Mouse (Mus musculus) layer of hippocampus, postnatal 36 days (tissue): Measurements from ENCODE around the gene Gm13285. TPM values are rescaled to one million over a fixed set of nuclear protein-coding genes. Genes with fewer than 3 reads are reported as not detected.
"Not testable (repeated sequence)": the region's sequence is repeated elsewhere in the genome, so short reads cannot be mapped to it uniquely, and the experiment has no call there.

Source experiments
- DNase-seq, 2 experiments: peaks; one replicate each; pipeline ENCODE4 v3.0.0; 2022
- total RNA-seq, 2 experiments: library from RNA; stranded (reverse); gene quantifications; 2 replicates each; pipeline ENCODE4 v1.2.3; 2021

The Gm13285 gene
- total RNA-seq, 2 experiments from 2014 or later: not detected

DNA sequence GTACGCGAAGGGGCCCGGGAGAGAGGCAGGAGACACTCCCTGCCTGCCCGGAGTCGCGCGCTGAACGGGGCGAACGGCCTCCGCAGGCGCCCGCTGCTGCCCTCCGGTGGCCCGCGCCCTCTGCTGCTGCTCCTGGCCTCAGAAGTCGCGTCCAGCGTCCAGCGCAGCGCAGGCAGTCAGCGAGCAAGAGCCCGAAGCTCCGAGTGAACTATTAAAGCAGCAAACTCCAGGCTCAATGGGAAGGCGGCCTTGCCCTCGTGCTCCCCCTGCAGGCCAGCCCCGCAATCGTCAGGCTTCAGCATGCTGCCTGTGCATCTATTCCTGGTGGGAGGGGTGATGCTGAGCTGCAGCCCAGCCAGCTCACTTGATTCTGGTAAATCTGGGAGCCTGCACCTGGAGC lies 2.4 kb upstream of the Gm13285 start, which contains the start of gene Gm13279:
Gm13279 (plus strand) TSS at position 301 of the 400 bp plus-strand sequence.
- not testable (repeated sequence) for DNase-seq

DNA sequence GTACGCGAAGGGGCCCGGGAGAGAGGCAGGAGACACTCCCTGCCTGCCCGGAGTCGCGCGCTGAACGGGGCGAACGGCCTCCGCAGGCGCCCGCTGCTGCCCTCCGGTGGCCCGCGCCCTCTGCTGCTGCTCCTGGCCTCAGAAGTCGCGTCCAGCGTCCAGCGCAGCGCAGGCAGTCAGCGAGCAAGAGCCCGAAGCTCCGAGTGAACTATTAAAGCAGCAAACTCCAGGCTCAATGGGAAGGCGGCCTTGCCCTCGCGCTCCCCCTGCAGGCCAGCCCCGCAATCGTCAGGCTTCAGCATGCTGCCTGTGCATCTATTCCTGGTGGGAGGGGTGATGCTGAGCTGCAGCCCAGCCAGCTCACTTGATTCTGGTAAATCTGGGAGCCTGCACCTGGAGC lies 3.5 kb downstream of the Gm13285 start, which contains the start of gene Gm13287:
Gm13287 (plus strand) TSS at position 301 of the 400 bp plus-strand sequence.
- not testable (repeated sequence) for DNase-seq

DNA sequence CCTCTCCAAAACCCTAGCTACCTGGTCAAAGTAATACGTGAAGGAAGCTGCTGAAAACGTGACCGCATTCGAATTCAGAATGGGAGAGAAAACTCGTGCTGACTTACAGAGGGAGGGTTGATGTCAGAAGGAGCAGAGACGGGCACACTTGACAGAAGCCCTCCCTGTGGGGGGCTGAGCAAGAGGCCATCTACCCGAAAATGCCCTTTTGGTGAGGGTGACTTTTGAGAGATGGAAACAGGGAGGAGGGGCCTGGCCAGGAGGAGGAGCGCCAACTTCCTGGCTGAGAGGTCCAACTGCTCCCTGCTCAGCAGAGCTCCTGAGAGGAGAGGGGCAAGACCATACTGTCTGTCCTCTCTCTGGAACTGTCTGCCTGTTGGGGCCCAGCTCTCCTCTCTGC lies 5.8 kb downstream of the Gm13285 start, which contains the start of gene Gm13288:
Gm13288 (plus strand) TSS at position 301 of the 400 bp plus-strand sequence.
- not testable (repeated sequence) for DNase-seq

DNA sequence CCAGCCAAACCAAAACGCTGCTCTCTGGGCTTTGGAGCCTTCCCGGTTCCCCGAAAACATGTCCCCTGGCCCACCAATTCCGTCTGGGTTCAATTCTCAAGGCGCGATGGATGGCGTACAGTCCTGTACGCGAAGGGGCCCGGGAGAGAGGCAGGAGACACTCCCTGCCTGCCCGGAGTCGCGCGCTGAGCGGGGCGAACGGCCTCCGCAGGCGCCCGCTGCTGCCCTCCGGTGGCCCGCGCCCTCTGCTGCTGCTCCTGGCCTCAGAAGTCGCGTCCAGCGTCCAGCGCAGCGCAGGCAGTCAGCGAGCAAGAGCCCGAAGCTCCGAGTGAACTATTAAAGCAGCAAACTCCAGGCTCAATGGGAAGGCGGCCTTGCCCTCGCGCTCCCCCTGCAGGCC lies 6.3 kb downstream of the Gm13285 start:
- not testable (repeated sequence) for DNase-seq

DNA sequence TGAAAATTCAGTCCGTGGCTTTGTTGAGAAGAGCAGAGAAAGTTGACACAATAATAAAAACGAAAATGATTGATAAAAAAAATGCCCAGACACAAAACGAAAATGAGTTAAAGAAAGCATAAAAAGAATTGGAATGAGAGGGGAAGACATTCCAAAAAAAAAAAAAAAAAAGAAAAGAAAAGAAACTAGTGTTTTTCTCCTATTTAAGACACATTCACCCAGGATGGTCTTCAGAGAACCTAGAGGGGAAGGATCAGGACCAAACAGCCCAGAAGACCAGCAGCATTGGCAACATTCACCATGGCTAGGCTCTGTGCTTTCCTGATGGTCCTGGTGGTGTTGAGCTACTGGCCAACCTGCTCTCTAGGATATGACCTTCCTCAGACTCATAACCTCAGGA lies 16.5 kb downstream of the Gm13285 start, which contains the start of gene Ifna7:
Ifna7 (plus strand) TSS at position 301 of the 400 bp plus-strand sequence.
- DNase-seq: no peak

DNA sequence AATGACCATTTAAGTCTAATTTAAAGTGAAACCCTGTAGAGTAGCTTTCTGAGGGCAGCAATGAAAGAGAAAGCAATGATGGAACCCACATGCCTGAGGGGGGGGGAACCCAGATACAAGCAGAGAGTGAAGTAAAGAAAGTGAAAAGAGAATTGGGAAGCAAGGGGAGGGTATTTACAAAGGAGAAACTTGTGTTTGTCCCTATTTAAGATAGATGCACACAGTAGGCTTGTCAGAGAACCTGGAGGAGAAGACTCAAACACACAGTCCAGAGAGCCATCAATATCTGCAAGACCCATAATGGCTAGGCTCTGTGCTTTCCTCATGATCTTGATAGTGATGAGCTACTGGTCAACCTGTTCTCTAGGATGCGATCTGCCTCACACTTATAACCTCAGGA lies 20.2 kb downstream of the Gm13285 start, which contains the start of gene Ifna11:
Ifna11 (plus strand) TSS at position 301 of the 400 bp plus-strand sequence.
- DNase-seq: no peak

DNA sequence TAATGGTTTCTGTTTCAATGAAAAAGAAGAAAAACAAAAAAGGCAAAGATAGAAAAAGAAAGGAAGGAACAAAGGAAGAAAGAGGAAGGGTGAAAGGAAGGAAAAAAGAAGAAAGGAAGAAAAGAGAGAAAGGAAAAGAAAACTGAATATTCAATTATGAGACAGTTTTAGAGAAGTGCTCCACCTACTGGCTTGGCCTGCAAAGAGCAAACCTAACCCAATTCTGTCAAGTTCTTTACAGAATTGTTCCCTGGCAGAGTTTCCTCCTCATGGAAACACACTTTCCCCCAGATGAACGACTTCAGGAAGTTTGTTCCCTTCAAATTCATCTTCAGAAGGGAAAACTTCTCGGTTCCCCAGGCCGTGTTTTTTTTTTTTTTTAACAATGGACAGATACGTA lies 23.5 kb downstream of the Gm13285 start:
- no peak for DNase-seq

DNA sequence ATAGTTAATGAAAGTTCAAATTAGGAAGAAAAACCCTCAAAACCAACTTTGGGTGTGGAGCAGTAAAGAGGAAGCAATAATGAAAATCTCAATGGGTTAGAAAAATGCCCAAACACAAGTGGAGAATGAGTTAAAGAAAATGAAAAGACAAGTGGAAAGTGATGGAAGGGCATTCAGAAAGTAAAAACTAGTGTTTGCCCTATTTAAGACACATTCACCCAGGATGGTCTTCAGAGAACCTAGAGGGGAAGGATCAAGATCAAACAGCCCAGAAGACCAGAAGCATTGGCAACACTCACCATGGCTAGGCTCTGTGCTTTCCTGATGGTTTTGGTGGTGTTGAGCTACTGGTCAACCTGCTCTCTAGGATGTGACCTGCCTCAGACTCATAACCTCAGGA lies 27.7 kb downstream of the Gm13285 start, which contains the start of gene Ifna6:
Ifna6 (plus strand) TSS at position 301 of the 400 bp plus-strand sequence.
- DNase-seq: not testable (repeated sequence)

DNA sequence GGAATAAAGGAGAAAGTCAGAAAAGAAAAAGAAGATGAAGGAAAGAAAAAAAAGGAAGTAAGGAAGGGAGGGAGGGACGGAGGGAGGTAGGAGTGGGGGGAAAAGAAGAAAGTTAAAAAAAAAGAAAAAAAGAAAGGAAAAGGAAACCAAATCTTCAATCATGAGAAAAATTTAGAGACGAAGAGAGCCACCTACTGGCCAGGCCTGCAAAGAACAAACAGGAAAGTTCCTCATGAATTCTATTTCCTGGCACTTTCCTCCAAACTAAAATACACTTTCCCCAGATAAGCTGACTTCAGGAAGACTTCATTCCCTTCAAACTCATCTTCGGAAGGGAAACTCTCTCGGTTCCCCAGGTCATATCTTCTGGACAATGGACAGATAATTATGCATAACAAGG lies 31.1 kb downstream of the Gm13285 start:
- DNase-seq: no peak

DNA sequence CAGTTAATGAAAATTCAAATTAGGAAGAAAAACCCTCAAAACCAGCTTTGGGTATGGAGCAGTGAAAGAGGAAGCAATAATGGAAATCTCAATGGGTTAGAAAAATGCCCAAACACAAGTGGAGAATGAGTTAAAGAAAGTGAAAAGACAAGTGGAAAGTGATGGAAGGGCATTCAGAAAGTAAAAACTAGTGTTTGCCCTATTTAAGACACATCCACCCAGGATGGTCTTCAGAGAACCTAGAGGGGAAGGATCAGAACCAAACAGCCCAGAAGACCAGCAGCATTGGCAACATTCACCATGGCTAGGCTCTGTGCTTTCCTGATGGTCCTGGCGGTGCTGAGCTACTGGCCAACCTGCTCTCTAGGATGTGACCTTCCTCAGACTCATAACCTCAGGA lies 35.8 kb downstream of the Gm13285 start, which contains the start of gene Ifna5:
Ifna5 (plus strand) TSS at position 301 of the 400 bp plus-strand sequence.
- DNase-seq: not testable (repeated sequence)

DNA sequence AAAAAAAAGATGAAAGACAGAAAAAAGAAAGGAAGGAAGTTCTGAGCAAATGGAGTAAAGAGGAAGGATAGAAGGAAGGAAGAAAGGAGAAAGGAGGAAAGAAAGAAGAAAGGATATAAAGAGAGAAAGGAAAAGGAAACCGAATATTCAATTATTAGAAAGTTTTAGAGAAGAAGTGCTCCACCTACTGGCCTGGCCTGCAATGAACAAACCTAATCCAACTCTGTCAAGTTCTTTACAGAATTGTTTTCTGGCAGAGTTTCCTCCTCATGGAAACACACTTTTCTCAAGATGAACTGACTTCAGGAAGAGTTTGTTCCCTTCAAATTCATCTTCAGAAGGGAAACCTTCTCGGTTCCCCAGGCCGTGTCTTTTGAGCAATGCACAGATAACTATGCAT lies 39.4 kb downstream of the Gm13285 start:
- no peak for DNase-seq

DNA sequence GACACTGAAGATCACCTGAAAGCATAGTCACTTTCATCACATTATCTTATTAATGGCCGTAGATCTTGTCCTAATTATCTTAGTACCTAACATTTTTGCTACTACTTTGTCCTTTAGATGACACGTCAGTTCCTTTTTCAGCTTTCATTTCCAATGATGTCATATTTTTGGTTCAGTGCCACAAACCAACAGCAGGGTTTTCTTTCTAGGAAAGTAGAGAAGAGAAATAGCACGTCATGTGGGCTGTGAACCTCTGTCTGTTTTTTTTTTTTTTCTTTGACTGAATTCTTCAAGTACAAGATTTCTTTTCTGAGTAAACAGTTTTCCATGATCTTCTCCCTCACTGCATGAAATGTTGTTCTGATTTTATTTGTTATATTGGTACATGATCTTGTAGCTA lies 40.6 kb downstream of the Gm13285 start:
- DNase-seq: no peak

DNA sequence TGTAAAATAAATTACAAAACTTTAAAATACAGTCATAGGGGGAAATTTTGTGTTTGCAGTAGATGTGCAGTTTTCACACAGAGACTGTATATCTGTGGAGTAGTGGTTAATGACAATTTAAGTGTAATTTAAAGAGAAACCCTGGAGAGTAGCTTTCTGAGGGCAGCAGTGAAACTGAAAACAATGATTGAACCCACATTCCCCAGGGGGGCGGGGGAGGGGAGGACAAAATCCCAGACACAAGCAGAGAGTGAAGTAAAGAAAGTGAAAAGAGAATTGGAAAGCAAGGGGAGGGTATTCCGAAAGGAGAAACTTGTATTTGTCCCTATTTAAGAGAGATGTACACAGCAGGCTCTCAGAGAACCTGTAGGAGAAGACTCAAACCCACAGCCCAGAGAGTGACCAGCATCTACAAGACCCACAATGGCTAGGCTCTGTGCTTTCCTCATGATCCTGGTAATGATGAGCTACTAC lies 42.0 kb downstream of the Gm13285 start, which contains the start of gene Ifna4:
Ifna4 (plus strand) TSS at position 424 of the 474 bp plus-strand sequence.
- DNase-seq: no peak

DNA sequence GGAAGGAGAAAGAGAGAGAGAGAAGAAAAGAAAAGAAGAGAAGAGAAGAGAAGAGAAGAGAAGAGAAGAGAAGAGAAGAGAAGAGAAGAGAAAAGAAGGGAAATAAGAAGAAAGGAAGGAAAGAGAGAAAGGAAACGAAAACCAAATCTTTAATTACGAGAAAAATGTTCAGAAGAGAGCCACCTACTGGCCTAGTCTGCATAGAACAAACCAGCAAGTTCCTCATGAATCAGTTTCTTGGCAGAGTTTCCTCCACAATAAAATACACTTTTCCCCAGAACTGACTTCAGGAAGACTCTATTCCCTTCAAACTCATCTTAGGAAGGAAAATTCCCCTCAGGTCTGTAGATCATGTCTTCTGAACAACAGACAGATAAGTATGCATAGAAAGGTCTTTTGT lies 45.9 kb downstream of the Gm13285 start:
- no peak for DNase-seq

DNA sequence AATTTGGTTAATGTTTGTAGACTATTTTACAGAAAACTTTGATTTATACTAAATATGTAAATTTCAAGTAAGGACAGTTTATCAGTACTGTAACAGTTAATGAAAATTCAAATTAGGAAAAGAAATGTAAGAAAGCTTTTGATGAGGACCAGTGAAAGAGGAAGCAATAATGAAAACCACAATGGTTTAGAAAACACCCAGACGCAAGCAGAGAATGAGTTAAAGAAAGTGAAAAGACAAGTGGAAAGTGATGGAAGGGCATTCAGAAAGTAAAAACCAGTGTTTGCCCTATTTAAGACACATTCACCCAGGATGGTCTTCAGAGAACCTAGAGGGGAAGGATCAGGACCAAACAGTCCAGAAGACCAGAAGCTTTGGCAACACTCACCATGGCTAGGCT lies 50.2 kb downstream of the Gm13285 start, which contains the start of gene Ifna1:
Ifna1 (plus strand) TSS at position 390 of the 400 bp plus-strand sequence.
- no peak for DNase-seq

Other genes with a start within 250 kb of the Gm13285 start
- gene Ifna15, start 241.4 kb upstream of the Gm13285 start, total RNA-seq: not detected
- gene Ifna14, start 227.9 kb upstream of the Gm13285 start, total RNA-seq: not detected
- gene Ifna9, start 207.3 kb upstream of the Gm13285 start, total RNA-seq: not detected
- gene Ifna12, start 196.3 kb upstream of the Gm13285 start, total RNA-seq: not detected
- gene C87499, start 165.3 kb upstream of the Gm13285 start, total RNA-seq: not detected
- not detected for gene Ifna13, start 155.2 kb upstream of the Gm13285 start, total RNA-seq
- gene Ifna16, start 122.7 kb upstream of the Gm13285 start, total RNA-seq: not detected
- not detected for gene Ifna2, start 115.8 kb upstream of the Gm13285 start, total RNA-seq
- gene Ifnab, start 108.3 kb upstream of the Gm13285 start, total RNA-seq: not detected
- 1 to 10 TPM in 1 of 2 experiments, under 1 TPM in 1; 0.90 to 1.5 TPM for gene Gm26566, start 77.9 kb upstream of the Gm13285 start, total RNA-seq
- gene Klhl9, start 77.2 kb upstream of the Gm13285 start, total RNA-seq: 100 to 1,000 TPM; 105 to 112 TPM
- gene Gm13271, start 44.8 kb upstream of the Gm13285 start, total RNA-seq: not detected
- not detected for gene Gm13283, start 39.5 kb upstream of the Gm13285 start, total RNA-seq
- gene Gm13290, start 25.8 kb upstream of the Gm13285 start, total RNA-seq: not detected
- not detected for gene Gm13289, start 22.7 kb upstream of the Gm13285 start, total RNA-seq
- not detected for gene Gm13272, start 19.8 kb upstream of the Gm13285 start, total RNA-seq
- gene Ifnz, start 17.5 kb upstream of the Gm13285 start, total RNA-seq: not detected
- not detected for gene Gm13276, start 14.0 kb upstream of the Gm13285 start, total RNA-seq
- gene Gm13277, start 11.0 kb upstream of the Gm13285 start, total RNA-seq: not detected
- not detected for gene Gm13278, start 8.1 kb upstream of the Gm13285 start, total RNA-seq
- not detected for gene Gm13275, start 5.2 kb upstream of the Gm13285 start, total RNA-seq
- not detected for gene Gm13279, start 2.3 kb upstream of the Gm13285 start, total RNA-seq
- gene Gm13287, start 3.6 kb downstream of the Gm13285 start, total RNA-seq: not detected
- gene Gm13288, start 5.9 kb downstream of the Gm13285 start, total RNA-seq: not detected
- not detected for gene Ifna7, start 16.6 kb downstream of the Gm13285 start, total RNA-seq
- not detected for gene Ifna11, start 20.3 kb downstream of the Gm13285 start, total RNA-seq
- not detected for gene Ifna6, start 27.8 kb downstream of the Gm13285 start, total RNA-seq
- not detected for gene Ifna5, start 35.9 kb downstream of the Gm13285 start, total RNA-seq
- gene Ifna4, start 42.2 kb downstream of the Gm13285 start, total RNA-seq: not detected
- not detected for gene Ifna1, start 50.4 kb downstream of the Gm13285 start, total RNA-seq
- not detected for gene Ifne, start 80.5 kb downstream of the Gm13285 start, total RNA-seq